Mouse (Mus musculus) C2C12 (cell line): ENCODE data around the gene Uvssa. TPM values are rescaled to one million over a fixed set of nuclear protein-coding genes. Genes with fewer than 3 reads are reported as not detected.

Source experiments
- H3K27me3 ChIP-seq: one replicate; pipeline ENCODE4 v1.6.1; 2011; ENCODE audit not compliant: control insufficient read depth, insufficient read depth, insufficient read length
- H3K36me3 ChIP-seq: one replicate; pipeline ENCODE4 v1.6.1; 2011; ENCODE audit not compliant: control insufficient read depth, insufficient read depth
- H3K4me3 ChIP-seq: one replicate; pipeline ENCODE4 v1.5.1; 2011; ENCODE audit warnings: mild to moderate bottlenecking, control low read depth; ENCODE audit not compliant: poor library complexity, insufficient read depth, severe bottlenecking
- H3K79me2 ChIP-seq: one replicate; pipeline ENCODE4 v1.6.1; 2011; ENCODE audit not compliant: control insufficient read depth, insufficient read depth
- H3K79me3 ChIP-seq: one replicate; pipeline ENCODE4 v1.6.1; 2011; ENCODE audit warnings: low read depth, control low read depth
- H3ac ChIP-seq: one replicate; pipeline ENCODE3; 2011; ENCODE audit warnings: low read depth; ENCODE audit not compliant: control insufficient read depth, insufficient read length
- CEBPB ChIP-seq: IDR thresholded peaks from one replicate; pipeline ENCODE4 v1.6.1; 2011; ENCODE audit warnings: low read depth, mild to moderate bottlenecking, control low read depth, moderate library complexity
- CTCF ChIP-seq: IDR thresholded peaks from one replicate; pipeline ENCODE4 v1.5.1; 2011; ENCODE audit not compliant: control insufficient read depth, insufficient read depth, insufficient read length
- FOSL1 ChIP-seq: IDR thresholded peaks from one replicate; pipeline ENCODE4 v1.8.0; 2011; ENCODE audit warnings: mild to moderate bottlenecking, low read length; ENCODE audit not compliant: poor library complexity, insufficient read depth, severe bottlenecking
- MAX ChIP-seq: IDR thresholded peaks from one replicate; pipeline ENCODE4 v1.6.1; 2011; ENCODE audit warnings: mild to moderate bottlenecking, control low read depth
- MYOD1 ChIP-seq: IDR thresholded peaks from one replicate; pipeline ENCODE4 v1.6.1; 2011; ENCODE audit warnings: low read depth; ENCODE audit not compliant: control insufficient read depth, insufficient read length
- MYOG ChIP-seq: IDR thresholded peaks from one replicate; pipeline ENCODE4 v1.6.1; 2011; ENCODE audit not compliant: control insufficient read depth, insufficient read length; ENCODE audit errors: extremely low read depth
- USF1 ChIP-seq: IDR thresholded peaks from one replicate; pipeline ENCODE4 v1.6.1; 2011; ENCODE audit warnings: low read depth, mild to moderate bottlenecking, control low read depth, moderate library complexity
- polyA plus RNA-seq: library from polyadenylated mRNA; unstranded; fragments of >200 nt; fragmentation: generic; extraction: Trizol; gene quantifications from one replicate; pipeline ENCODE4 v1.2.1, GENCODE M21; 2012; ENCODE audit warnings: missing spikeins

Uvssa gene
- polyA plus RNA-seq, 1 experiment, result 0.94 TPM

GRCm38 (mm10) chr5:33396828-33397227 is 18.5 kb downstream of the Uvssa start:
- H3K27me3 ChIP-seq, result no peaks in the 10 kb centered on the region

GRCm38 (mm10) chr5:33400819-33401218 is 22.5 kb downstream of the Uvssa start:
- Histone ChIP-seq H3K4me3 (no peak overlapping the region), H3K27me3 (no peaks in the 10 kb centered on the region), H3ac (no peak overlapping the region), H3K36me3 (no peaks in the 10 kb centered on the region), H3K79me3 (no peaks in the 10 kb centered on the region), H3K79me2 (no peaks in the 10 kb centered on the region)
- no peak for TF ChIP-seq MYOD1
- TF ChIP-seq CTCF, result no peak
- no peak for TF ChIP-seq MYOG
- no peak for TF ChIP-seq CEBPB
- TF ChIP-seq MAX, result no peak
- no peak for TF ChIP-seq FOSL1
- TF ChIP-seq USF1, result no peak

More at GRCm38 (mm10) chr5:33396828-33397227, 18.5 kb downstream of the Uvssa start:
- no peaks in the 10 kb centered on the region for H3K79me2 ChIP-seq
- H3K4me3 ChIP-seq, result no peak overlapping the region
- no peaks in the 10 kb centered on the region for H3K79me3 ChIP-seq
- no peak overlapping the region for H3ac ChIP-seq
- TF ChIP-seq MAX, result no peak
- no peak for TF ChIP-seq CEBPB
- no peak for TF ChIP-seq USF1
- TF ChIP-seq MYOG, result no peak
- no peak for TF ChIP-seq CTCF
- no peaks in the 10 kb centered on the region for H3K36me3 ChIP-seq

GRCm38 (mm10) chr5:33420313-33420712 is 42.0 kb downstream of the Uvssa start:
- Histone ChIP-seq H3K36me3 (no peaks in the 10 kb centered on the region), H3ac (no peak overlapping the region), H3K79me2 (no peaks in the 10 kb centered on the region), H3K79me3 (no peaks in the 10 kb centered on the region), H3K27me3 (peaks cover 5% of the 10 kb centered on the region), H3K4me3 (no peak overlapping the region)
- TF ChIP-seq MYOD1 (no peak), CTCF (no peak), FOSL1 (no peak), USF1 (no peak), MAX (no peak), CEBPB (no peak), MYOG (no peak)

- H3K27me3 ChIP-seq, result peaks cover 63% of the 10 kb centered on the region
- H3K4me3 ChIP-seq, result no peak overlapping the region
- H3K79me3 ChIP-seq, result no peaks in the 10 kb centered on the region
- H3K36me3 ChIP-seq, result no peaks in the 10 kb centered on the region
- H3ac ChIP-seq, result no peak overlapping the region
- no peaks in the 10 kb centered on the region for H3K79me2 ChIP-seq
- TF ChIP-seq FOSL1 (no peak), CEBPB (no peak), MYOG (no peak), MAX (no peak), MYOD1 (no peak), CTCF (no peak), USF1 (no peak)
Observed at GRCm38 (mm10) chr5:33427461-33427860, 49.1 kb downstream of the Uvssa start.

- Histone ChIP-seq H3K79me3 (no peaks in the 10 kb centered on the region), H3K4me3 (no peak overlapping the region), H3K36me3 (no peaks in the 10 kb centered on the region), H3K27me3 (peaks cover 86% of the 10 kb centered on the region), H3ac (no peak overlapping the region), H3K79me2 (no peaks in the 10 kb centered on the region)
- TF ChIP-seq MYOG (no peak), FOSL1 (no peak), MYOD1 (no peak), CTCF (no peak)
Observed at GRCm38 (mm10) chr5:33430106-33430505, 51.8 kb downstream of the Uvssa start.

GRCm38 (mm10) chr5:33430511-33431172 is 52.3 kb downstream of the Uvssa start:
- Histone ChIP-seq H3K79me2 (no peaks in the 10 kb centered on the region), H3ac (no peak overlapping the region), H3K27me3 (peaks cover 85% of the 10 kb centered on the region), H3K36me3 (no peaks in the 10 kb centered on the region), H3K79me3 (no peaks in the 10 kb centered on the region), H3K4me3 (no peak overlapping the region)
- no peak for TF ChIP-seq MYOG
- TF ChIP-seq USF1, result no peak
- TF ChIP-seq MAX, result no peak
- no peak for TF ChIP-seq MYOD1
- TF ChIP-seq CEBPB, result no peak
- no peak for TF ChIP-seq CTCF
- TF ChIP-seq FOSL1, result no peak
